Mouse (Mus musculus) E14TG2a.4 (cell line): ENCODE measurements around the gene Cxcl3.

Experiments used
- CTCF ChIP-seq: conservative IDR thresholded peaks from 2 replicates; pipeline ENCODE4 v1.5.1; 2014; ENCODE audit warnings: low read length
- NANOG ChIP-seq: IDR thresholded peaks from 2 replicates; pipeline ENCODE4 v1.6.1; 2014; ENCODE audit warnings: borderline replicate concordance, low read length, mixed read lengths
- POU5F1 ChIP-seq: IDR thresholded peaks from 2 replicates; pipeline ENCODE4 v1.6.1; 2014; ENCODE audit warnings: low read length, borderline replicate concordance

GRCm38 (mm10) chr5:90783697-90784096 is 2.2 kb upstream of the Cxcl3 start:
- no peak for TF ChIP-seq CTCF
- TF ChIP-seq NANOG, result no peak
- no peak for TF ChIP-seq POU5F1
